Comparison of ENCODE assay signal across 9 mouse cellular contexts in genomic region chr6:28460534-28460933, GRCm38 (mm10). TPM values are rescaled to one million over a fixed set of nuclear protein-coding genes. Genes with fewer than 3 reads are reported as not detected.
A peak's percentile ranks its signal among the peaks of the same experiment; 100 is the strongest.
DNase-seq lines count a peak whose midpoint lies in the region; ATAC-seq and TF ChIP-seq lines count a peak whose summit lies in the region.
"Had no signal": no experiment of that assay in that cellular context is flagged by ENCODE, and none has a peak within 500 bp of the region (broad histone marks: within the 10 kb centered on the region; RNA-seq: fewer than 3 reads in every experiment).

No protein-coding gene starts in this region.

- H3K27ac ChIP-seq in forebrain, postnatal 0 days (ENCODE audit: low read depth, low read length), result no peak overlapping the region
- H3K27ac ChIP-seq in forebrain, embryonic 16.5 days (ENCODE audit: low read length), result no peak overlapping the region
- H3K27ac ChIP-seq in stomach, postnatal 0 days (replicated peaks), result no peak overlapping the region

- no peak for TF ChIP-seq EP300 in stomach, postnatal 0 days (optimal IDR thresholded peaks at IDR 0.05)

- no peak overlapping the region for H3K9ac ChIP-seq in forebrain, postnatal 0 days
- H3K9ac ChIP-seq in forebrain, embryonic 16.5 days (replicated peaks; ENCODE audit: low read depth, low read length), result no peak overlapping the region
- no peak overlapping the region for H3K9ac ChIP-seq in stomach, postnatal 0 days (ENCODE audit: low read length)

- H3K27me3 ChIP-seq in forebrain, postnatal 0 days (ENCODE audit: insufficient read depth, low read length), result no peaks in the 10 kb centered on the region
- H3K27me3 ChIP-seq in forebrain, embryonic 16.5 days (replicated peaks; ENCODE audit: control insufficient read depth, insufficient read depth, low read length), result no peaks in the 10 kb centered on the region
- H3K27me3 ChIP-seq in stomach, postnatal 0 days (ENCODE audit: control insufficient read depth, insufficient read depth, low read length), result no peaks in the 10 kb centered on the region

- peak; percentile 55 for TF ChIP-seq CTCF in forebrain, postnatal 0 days (IDR thresholded peaks at IDR 0.05; ENCODE audit: low read depth)
- peak; percentile 74 for TF ChIP-seq CTCF in stomach, postnatal 0 days (IDR thresholded peaks at IDR 0.05; ENCODE audit: low read depth)

- DNase-seq in forebrain, postnatal 0 days, result no peak
- DNase-seq in adrenal gland, postnatal 25 days, result peak; percentile 82
- peak; percentile 49 for DNase-seq in embryo, embryonic 9.5 days (ENCODE audit: extremely low spot score)
- peak; percentile 82 for DNase-seq in heart, postnatal 4 days
- DNase-seq in left cerebral cortex, postnatal 36 days (ENCODE audit: low spot score in 2 of 2), result peak; percentile 26 to 33
- peak; percentile 72 for DNase-seq in naive thymus-derived CD4-positive, alpha-beta T cell, adult 2 months (ENCODE audit: low read depth)
- peak; percentile 74 for DNase-seq in stomach, postnatal 0 days (ENCODE audit: low spot score)

- no peak overlapping the region for H3K4me3 ChIP-seq in forebrain, postnatal 0 days (ENCODE audit: low read depth, low read length)
- H3K4me3 ChIP-seq in forebrain, embryonic 16.5 days (replicated peaks; ENCODE audit: low read length), result no peak overlapping the region
- H3K4me3 ChIP-seq in stomach, postnatal 0 days (ENCODE audit: low read depth, low read length), result no peak overlapping the region

- intact Hi-C loops in left cerebral cortex, postnatal 36 days (cut with DNase I), result no loop called here

- no peak for ATAC-seq in forebrain, postnatal 0 days
- no peak for ATAC-seq in forebrain, embryonic 16.5 days
- ATAC-seq in stomach, postnatal 0 days (ENCODE audit: low FRiP score, low TSS enrichment), result no peak

- H3K9me3 ChIP-seq in forebrain, postnatal 0 days (ENCODE audit: low read length), result no peaks in the 10 kb centered on the region
- H3K9me3 ChIP-seq in forebrain, embryonic 16.5 days (ENCODE audit: control insufficient read depth, low read length), result no peaks in the 10 kb centered on the region
- no peaks in the 10 kb centered on the region for H3K9me3 ChIP-seq in stomach, postnatal 0 days (ENCODE audit: control insufficient read depth, low read length)

- H3K4me2 ChIP-seq in forebrain, postnatal 0 days (ENCODE audit: low read depth), result no peak overlapping the region
- no peak overlapping the region for H3K4me2 ChIP-seq in forebrain, embryonic 16.5 days (ENCODE audit: low read length)
- H3K4me2 ChIP-seq in stomach, postnatal 0 days (replicated peaks; ENCODE audit: low read depth), result no peak overlapping the region

- 9% methylated on average over 5 of the region's 5 CpGs for WGBS in forebrain, postnatal 0 days
- 11% methylated on average over 5 of the region's 5 CpGs for WGBS in forebrain, embryonic 16.5 days
- 6% methylated on average over 5 of the region's 5 CpGs for WGBS in stomach, postnatal 0 days

- H3K36me3 ChIP-seq in forebrain, postnatal 0 days (ENCODE audit: insufficient read depth), result no peaks in the 10 kb centered on the region
- no peaks in the 10 kb centered on the region for H3K36me3 ChIP-seq in forebrain, embryonic 16.5 days (ENCODE audit: control insufficient read depth, insufficient read depth)
- H3K36me3 ChIP-seq in stomach, postnatal 0 days (ENCODE audit: control insufficient read depth, insufficient read depth, low read length), result no peaks in the 10 kb centered on the region

- H3K4me1 ChIP-seq in forebrain, postnatal 0 days (ENCODE audit: insufficient read depth), result no peaks in the 10 kb centered on the region
- H3K4me1 ChIP-seq in forebrain, embryonic 16.5 days (replicated peaks; ENCODE audit: control insufficient read depth, insufficient read depth, low read length), result no peaks in the 10 kb centered on the region
- H3K4me1 ChIP-seq in stomach, postnatal 0 days (replicated peaks; ENCODE audit: control insufficient read depth, insufficient read depth), result no peaks in the 10 kb centered on the region

RNA-seq across cellular contexts. Expression of gene Pax4, which starts 11.4 kb away (rescaled TPM):
- 0.29 TPM in 1 of 2 replicates, not detected in the other for total RNA-seq in forebrain, postnatal 0 days (2014; rRNA removed)
- 0.11 and 0.16 TPM in 2 replicates for polyA plus RNA-seq in forebrain, postnatal 0 days (2015; fragmentation: Nextera tagmentation; extraction: Ambion mirVana)
- 0.48 TPM in 1 of 2 replicates, not detected in the other for polyA plus RNA-seq in forebrain, embryonic 16.5 days (2015; fragmentation: Nextera tagmentation; extraction: Ambion mirVana)
- total RNA-seq in adrenal gland, postnatal 25 days (2021), result not detected in 2 replicates
- not detected for total RNA-seq in heart, postnatal 4 days (2021)
- total RNA-seq in left cerebral cortex, postnatal 36 days (2021), result not detected
- not detected in 2 replicates for polyA plus RNA-seq in stomach, postnatal 0 days (2015; fragmentation: Nextera tagmentation; extraction: Ambion mirVana)
- polyA plus RNA-seq: frontal cortex, adult 2 months had no signal

RNA-seq across cellular contexts. Expression of gene Snd1, which starts 14.4 kb away (rescaled TPM):
- 80.8 and 90.8 TPM in 2 replicates for total RNA-seq in forebrain, postnatal 0 days (2014; rRNA removed)
- 64.8 and 72.4 TPM in 2 replicates for polyA plus RNA-seq in forebrain, postnatal 0 days (2015; fragmentation: Nextera tagmentation; extraction: Ambion mirVana)
- 81.0 and 86.1 TPM in 2 replicates for polyA plus RNA-seq in forebrain, embryonic 16.5 days (2015; fragmentation: Nextera tagmentation; extraction: Ambion mirVana)
- total RNA-seq in adrenal gland, postnatal 25 days (2021), result 128 and 153 TPM in 2 replicates
- 100 to 1,000 TPM; 118 to 128 TPM for total RNA-seq in heart, postnatal 4 days (2021)
- total RNA-seq in left cerebral cortex, postnatal 36 days (2021), result 10 to 100 TPM; 81.3 to 82.8 TPM
- polyA plus RNA-seq in stomach, postnatal 0 days (2015; fragmentation: Nextera tagmentation; extraction: Ambion mirVana), result 69.0 and 81.3 TPM in 2 replicates

RNA-seq across cellular contexts. Expression of gene Gcc1, which starts 32.3 kb away (rescaled TPM):
- total RNA-seq in forebrain, postnatal 0 days (2014; rRNA removed), result 17.1 and 17.2 TPM in 2 replicates
- polyA plus RNA-seq in forebrain, postnatal 0 days (2015; fragmentation: Nextera tagmentation; extraction: Ambion mirVana), result 7.1 and 9.6 TPM in 2 replicates
- 17.1 and 17.2 TPM in 2 replicates for polyA plus RNA-seq in forebrain, embryonic 16.5 days (2015; fragmentation: Nextera tagmentation; extraction: Ambion mirVana)
- total RNA-seq in adrenal gland, postnatal 25 days (2021), result 15.7 and 16.5 TPM in 2 replicates
- total RNA-seq in heart, postnatal 4 days (2021), result 1 to 10 TPM; 8.6 TPM
- total RNA-seq in left cerebral cortex, postnatal 36 days (2021), result 10 to 100 TPM; 19.0 to 24.8 TPM
- 5.6 and 6.3 TPM in 2 replicates for polyA plus RNA-seq in stomach, postnatal 0 days (2015; fragmentation: Nextera tagmentation; extraction: Ambion mirVana)

RNA-seq across cellular contexts. Expression of gene Fscn3, which starts 32.9 kb away (rescaled TPM):
- total RNA-seq in forebrain, postnatal 0 days (2014; rRNA removed), result 0.19 TPM in 1 of 2 replicates, not detected in the other
- not detected in 2 replicates for polyA plus RNA-seq in forebrain, postnatal 0 days (2015; fragmentation: Nextera tagmentation; extraction: Ambion mirVana)
- polyA plus RNA-seq in forebrain, embryonic 16.5 days (2015; fragmentation: Nextera tagmentation; extraction: Ambion mirVana), result not detected in 2 replicates
- total RNA-seq in adrenal gland, postnatal 25 days (2021), result not detected in 2 replicates
- not detected for total RNA-seq in heart, postnatal 4 days (2021)
- total RNA-seq in left cerebral cortex, postnatal 36 days (2021), result not detected
- polyA plus RNA-seq in stomach, postnatal 0 days (2015; fragmentation: Nextera tagmentation; extraction: Ambion mirVana), result not detected in 2 replicates

RNA-seq across cellular contexts. Expression of gene Arf5, which starts 37.2 kb away (rescaled TPM):
- 292 and 346 TPM in 2 replicates for total RNA-seq in forebrain, postnatal 0 days (2014; rRNA removed)
- 536 and 587 TPM in 2 replicates for polyA plus RNA-seq in forebrain, postnatal 0 days (2015; fragmentation: Nextera tagmentation; extraction: Ambion mirVana)
- 389 and 423 TPM in 2 replicates for polyA plus RNA-seq in forebrain, embryonic 16.5 days (2015; fragmentation: Nextera tagmentation; extraction: Ambion mirVana)
- 156 and 169 TPM in 2 replicates for total RNA-seq in adrenal gland, postnatal 25 days (2021)
- 100 to 1,000 TPM; 199 to 205 TPM for total RNA-seq in heart, postnatal 4 days (2021)
- total RNA-seq in left cerebral cortex, postnatal 36 days (2021), result 100 to 1,000 TPM; 254 to 319 TPM
- 296 and 303 TPM in 2 replicates for polyA plus RNA-seq in stomach, postnatal 0 days (2015; fragmentation: Nextera tagmentation; extraction: Ambion mirVana)
